Mouse (Mus musculus): ENCODE data around the gene Mc3r.

DNA sequence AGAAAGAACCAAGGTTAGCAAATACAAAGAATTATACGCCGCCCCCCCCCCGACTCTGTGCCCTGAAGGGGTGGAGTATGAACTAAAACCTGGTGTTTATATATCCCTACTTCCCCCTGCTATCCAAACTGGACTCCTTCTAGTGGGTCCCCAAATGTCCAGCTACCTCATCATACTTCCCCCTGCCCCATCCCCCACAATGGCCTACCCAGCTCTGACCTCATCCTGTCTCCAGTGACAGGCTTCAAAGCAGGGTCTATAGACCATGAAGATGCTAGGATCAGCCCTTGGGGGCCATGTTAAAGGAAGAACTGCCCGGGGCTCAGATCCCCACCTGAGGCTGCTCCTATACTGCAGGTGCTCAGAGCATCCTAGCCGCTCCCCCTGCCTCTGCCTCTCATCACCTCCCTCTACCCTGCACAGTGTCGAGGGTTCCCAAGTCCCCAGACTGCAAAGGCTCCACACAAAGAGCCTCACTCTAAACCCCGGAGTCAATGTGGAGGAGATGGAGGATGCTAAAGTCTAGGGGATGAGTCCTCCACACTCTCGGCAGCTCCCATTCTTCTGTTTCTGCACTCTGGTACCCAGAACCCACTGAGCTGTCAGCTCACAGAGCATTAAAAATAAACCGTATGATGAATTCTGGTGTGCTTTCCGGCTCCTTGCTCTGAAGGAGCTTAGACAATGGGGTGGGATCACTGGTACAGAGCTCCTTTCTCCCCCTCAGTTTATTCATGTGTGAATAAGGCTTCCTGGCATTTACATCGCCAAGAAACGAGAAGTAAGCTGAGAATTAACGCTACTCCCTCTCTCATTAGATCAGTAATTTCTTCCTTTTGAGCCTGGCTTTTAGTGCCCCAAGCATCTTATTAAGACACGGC lies 44.5 kb downstream of the Mc3r start:
- TF ChIP-seq CTCF (conservative IDR thresholded peaks at IDR 0.05; ENCODE audit: insufficient read depth, insufficient read length, low read depth, low read length) = no peak
- TF ChIP-seq POLR2A (IDR thresholded peaks at IDR 0.05; ENCODE audit: low read depth, low read length) = no peak

Data from kidney, adult 2 months (tissue).